Mouse (Mus musculus): ENCODE data around the gene Klrb1a.

Klrb1a gene

GRCm38 (mm10) chr6:128602026-128602425 lies 21.3 kb downstream of the Klrb1a start:
- peak; percentile 40 for DNase-seq (ENCODE audit: low read depth)

- DNase-seq (ENCODE audit: low read depth) = no peak
These were observed 23.8 kb downstream of the Klrb1a start for GRCm38 (mm10) chr6:128599555-128599954.

- DNase-seq (ENCODE audit: low read depth) = no peak
These were observed 24.9 kb downstream of the Klrb1a start for GRCm38 (mm10) chr6:128598256-128599047.

- no peak for DNase-seq (ENCODE audit: low read depth)
These were observed 26.2 kb downstream of the Klrb1a start for GRCm38 (mm10) chr6:128597121-128597522.

GRCm38 (mm10) chr6:128594651-128595050 lies 28.7 kb downstream of the Klrb1a start:
- peak; percentile 79 for DNase-seq (ENCODE audit: low read depth)

- no peak for DNase-seq (ENCODE audit: low read depth)
These were observed 33.9 kb downstream of the Klrb1a start for GRCm38 (mm10) chr6:128589426-128589825.

- DNase-seq (ENCODE audit: low read depth) = no peak
These were observed 35.7 kb downstream of the Klrb1a start for GRCm38 (mm10) chr6:128587619-128588018.

- no peak for DNase-seq (ENCODE audit: low read depth)
These were observed 37.6 kb downstream of the Klrb1a start for GRCm38 (mm10) chr6:128585642-128586245.

- no peak for DNase-seq (ENCODE audit: low read depth)
These were observed 39.2 kb downstream of the Klrb1a start for GRCm38 (mm10) chr6:128584070-128584660.

- no peak for DNase-seq (ENCODE audit: low read depth)
These were observed 41.8 kb downstream of the Klrb1a start, which contains the start of gene A2ml1 for GRCm38 (mm10) chr6:128581508-128581907. Gene A2ml1, minus strand, starts transcription at chr6:128581608.

- no peak for DNase-seq (ENCODE audit: low read depth)
These were observed 46.0 kb downstream of the Klrb1a start for GRCm38 (mm10) chr6:128577301-128577700.

GRCm38 (mm10) chr6:128566589-128566988 lies 56.7 kb downstream of the Klrb1a start:
- no peak for DNase-seq (ENCODE audit: low read depth)
